Mouse (Mus musculus): ENCODE measurements around the gene Pcmt1. TPM values are rescaled to one million over a fixed set of nuclear protein-coding genes. Genes with fewer than 3 reads are reported as not detected.

Pcmt1 gene
- 10 to 100 TPM; 76.6 to 89.1 (median 83.4) TPM for total RNA-seq (2022)

DNA sequence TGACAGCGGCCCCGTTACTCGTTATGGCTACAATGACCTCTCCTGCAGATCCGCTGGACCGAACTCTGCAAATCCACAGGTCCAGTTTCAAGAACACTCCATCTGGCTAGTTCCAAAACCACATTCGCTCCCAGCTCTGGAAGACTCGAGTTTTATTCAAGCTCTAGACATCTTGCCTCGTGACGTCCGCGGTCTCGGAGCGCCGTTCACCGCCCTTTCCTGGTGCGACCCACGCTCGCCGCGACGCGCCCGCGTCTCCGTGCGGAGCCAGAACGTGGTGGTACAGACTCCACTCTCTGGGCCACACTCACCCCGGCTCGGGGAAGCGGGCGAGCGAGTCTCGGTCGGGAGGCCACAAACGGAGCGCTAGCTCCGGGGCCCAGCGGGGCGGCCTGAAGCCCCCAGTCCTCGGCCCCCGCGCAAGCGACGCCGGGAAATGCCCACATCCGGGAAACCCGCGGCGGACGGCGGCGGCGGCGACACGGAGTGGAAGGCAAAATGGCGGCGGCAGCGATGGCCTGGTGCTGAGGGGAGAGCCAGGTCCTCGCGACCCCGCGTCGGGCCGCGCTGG, at the start of gene Pcmt1, which contains the start of gene Lats1:
Pcmt1 (minus strand) TSS at position 406 of the 571 bp plus-strand sequence.
Lats1 (plus strand) TSS at position 484 of the 571 bp plus-strand sequence.
- peak; percentile 77 for DNase-seq

DNA sequence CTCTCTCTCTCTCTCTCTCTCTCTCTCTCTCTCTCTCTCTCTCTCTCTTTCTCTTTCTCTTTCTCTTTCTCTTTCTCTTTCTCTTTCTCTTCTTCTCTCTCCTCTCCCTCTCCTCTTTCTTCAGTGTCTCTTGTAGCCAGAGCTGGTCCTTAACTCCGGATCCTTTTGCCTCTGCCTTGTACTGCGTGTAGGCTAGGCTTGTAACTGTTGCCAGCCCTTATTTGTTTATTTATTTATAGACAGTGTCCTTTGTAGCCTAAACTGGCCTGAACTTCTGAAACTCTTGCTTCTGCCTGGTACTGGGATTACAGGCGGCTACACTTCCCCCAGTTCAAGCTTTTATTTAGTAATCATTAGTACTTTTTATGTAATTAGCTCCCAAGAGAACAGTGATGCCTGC, 46.1 kb upstream of the Pcmt1 start:
- no peak for DNase-seq

DNA sequence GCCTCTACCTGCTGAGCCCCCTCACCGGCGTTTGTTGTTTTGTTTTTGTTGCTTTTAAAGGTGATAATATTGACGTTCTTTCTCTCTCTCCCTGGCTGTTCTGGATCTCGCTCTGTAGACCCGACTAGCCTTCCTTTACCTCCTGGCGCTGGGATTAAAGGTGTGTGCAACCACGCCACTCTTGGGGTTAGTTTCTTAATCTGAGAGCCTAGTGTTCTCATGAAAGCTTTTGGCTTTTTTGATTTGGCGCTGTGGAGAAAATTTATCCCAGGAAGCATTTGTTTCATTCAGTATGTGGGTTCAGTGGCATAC, 45.5 kb upstream of the Pcmt1 start:
- DNase-seq: no peak

DNA sequence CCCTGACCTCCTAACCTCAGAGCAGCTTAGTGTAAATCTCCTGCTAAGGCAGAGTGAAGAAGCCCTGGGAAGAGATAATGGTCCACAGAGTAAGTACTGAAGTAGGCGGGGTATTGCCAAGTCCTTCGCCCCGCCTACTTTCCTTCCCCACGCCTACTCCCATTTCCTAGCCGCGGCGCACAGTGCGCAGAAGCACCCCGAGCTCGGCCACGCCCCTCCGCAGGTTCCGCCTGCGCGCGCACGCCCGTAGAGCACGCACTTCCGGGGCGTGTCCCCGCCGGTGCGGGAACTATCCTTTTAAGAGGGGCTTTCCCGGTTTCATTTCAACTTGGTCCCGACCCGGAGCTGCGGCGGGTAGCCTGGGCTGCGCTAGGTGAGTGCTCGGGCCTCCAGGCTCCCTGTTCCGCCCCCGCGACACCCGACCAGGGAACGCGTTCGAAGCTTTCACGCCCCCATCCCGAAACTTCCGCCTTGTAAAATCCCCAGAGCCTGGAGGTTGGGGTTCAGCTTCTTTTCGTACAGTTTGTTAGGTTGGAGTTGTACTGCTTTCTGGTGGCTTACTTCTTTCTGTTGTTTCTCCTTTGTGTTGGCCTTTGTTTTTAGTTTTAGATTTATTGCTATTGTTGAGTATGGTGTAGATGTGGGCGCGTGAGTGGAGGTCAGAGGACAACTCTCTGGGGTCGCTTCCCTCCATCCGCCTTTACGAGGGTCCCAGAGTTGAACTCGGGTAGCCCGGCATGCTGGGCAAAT, 45.0 kb upstream of the Pcmt1 start, which contains the start of gene Katna1:
Katna1 (plus strand) TSS at position 250 of the 750 bp plus-strand sequence.
- DNase-seq: peak; percentile 92

DNA sequence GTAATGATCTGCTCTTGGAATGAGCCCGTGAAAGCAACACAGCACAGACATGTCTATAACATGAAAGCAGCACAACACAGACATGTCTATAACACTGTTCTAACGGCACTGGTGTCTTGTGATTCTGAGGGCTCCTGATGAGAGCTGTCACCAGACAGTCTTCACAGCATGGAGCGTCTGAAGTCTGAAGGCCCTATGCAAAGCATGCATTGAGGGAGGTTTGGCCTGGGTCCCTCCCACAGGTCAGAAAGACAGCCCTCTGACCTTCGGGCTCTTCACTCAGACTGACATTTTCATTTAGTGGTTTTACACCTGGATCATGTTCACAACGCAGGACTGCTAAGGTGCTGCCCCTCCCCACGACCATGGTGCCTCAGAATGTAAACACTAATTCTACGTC, 34.1 kb upstream of the Pcmt1 start:
- DNase-seq: no peak

- no peak for DNase-seq
Measured at GRCm38 (mm10) chr10:7712506-7712905, 31.6 kb upstream of the Pcmt1 start.

- DNase-seq: no peak
Measured at GRCm38 (mm10) chr10:7710121-7710520, 29.2 kb upstream of the Pcmt1 start.

GRCm38 (mm10) chr10:7702586-7702985, 21.6 kb upstream of the Pcmt1 start:
- DNase-seq: no peak

GRCm38 (mm10) chr10:7700120-7700519, 19.2 kb upstream of the Pcmt1 start:
- DNase-seq: no peak

DNA sequence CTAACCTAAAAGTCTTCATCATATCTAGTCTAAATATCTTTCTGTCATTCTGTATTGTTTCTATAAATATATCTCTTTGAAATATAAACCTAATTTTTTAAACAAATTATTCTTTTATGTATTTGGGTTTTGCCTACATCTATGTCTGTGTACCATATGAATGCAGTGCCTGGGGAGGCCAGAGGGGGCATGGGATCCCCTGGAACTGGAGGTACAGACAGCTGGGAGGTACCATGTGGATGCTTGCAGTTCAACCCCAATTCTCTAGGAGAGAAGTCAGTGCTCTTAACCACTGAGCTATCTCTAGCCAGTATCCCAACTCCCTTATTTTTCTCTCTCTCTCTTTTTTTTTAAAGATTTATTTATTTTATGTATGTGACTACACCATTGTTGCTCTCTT, 14.3 kb upstream of the Pcmt1 start:
- DNase-seq: no peak

DNA sequence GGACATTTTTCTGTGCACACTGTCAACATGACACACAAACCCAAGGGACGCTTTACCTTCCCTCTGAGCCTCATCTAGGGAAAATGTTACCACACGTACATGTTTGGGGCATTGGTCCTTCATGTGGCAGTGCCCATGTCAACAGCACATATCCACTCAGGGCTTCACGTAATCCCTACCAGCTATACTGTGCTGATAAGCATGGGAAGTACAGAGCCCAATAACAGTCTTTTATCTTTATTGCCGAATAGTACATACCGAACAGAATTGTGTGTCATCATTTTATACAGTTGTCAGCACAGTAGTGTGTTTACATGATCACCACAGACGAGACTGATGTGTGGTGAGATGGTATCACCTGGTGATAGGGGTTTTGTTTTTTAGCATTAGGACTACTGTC, 6.0 kb upstream of the Pcmt1 start:
- no peak for DNase-seq

DNA sequence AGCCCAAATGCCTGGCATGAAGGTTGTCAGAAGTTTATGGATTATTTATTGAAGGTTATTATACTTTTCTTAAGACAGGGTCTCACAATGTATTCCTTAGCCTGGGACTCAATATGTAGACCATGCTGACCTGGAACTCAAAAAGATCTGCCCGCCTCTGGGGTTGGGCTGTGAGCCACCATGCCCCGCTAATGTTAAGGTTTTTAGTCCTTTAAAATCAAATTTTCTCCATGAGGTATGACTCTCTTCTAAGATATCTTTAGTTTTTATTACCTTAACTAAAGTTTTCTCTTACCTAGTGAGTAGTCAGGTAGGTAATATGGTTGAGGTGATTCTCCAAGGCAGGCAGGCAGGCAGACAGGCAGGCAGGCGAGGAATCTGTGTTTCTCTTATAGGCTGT, 1.3 kb upstream of the Pcmt1 start:
- no peak for DNase-seq

- peak; percentile 48 for DNase-seq
Measured at GRCm38 (mm10) chr10:7681343-7682025, 548 bp upstream of the Pcmt1 start.

- no peak for DNase-seq
Measured at GRCm38 (mm10) chr10:7673673-7674072, 7.3 kb downstream of the Pcmt1 start.

DNA sequence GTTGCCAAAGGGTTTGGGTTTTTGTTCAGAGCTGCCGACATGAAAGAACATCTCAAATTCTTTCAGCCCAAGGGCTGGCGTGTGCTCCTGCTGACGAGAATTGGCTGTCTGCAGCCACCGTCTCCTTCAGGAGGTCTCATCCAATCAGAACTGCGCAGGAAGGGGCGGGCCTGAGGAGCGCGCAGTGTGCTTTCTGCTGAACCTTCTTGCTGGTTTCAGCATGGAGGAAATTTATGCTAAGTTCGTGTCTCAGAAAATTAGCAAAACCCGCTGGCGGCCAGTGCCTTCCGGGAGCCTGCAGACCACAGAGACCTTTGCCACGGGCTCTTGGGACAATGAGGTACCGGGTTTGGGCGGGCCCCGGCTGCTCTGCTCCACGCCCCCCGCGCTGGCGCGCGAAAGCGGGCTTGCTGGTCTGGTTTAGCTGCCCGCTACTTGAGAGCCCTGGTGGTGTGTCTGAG, 13.6 kb downstream of the Pcmt1 start, which contains the start of gene Nup43:
Nup43 (plus strand) TSS at position 162 of the 461 bp plus-strand sequence.
- DNase-seq: peak; percentile 85

GRCm38 (mm10) chr10:7664889-7665288, 16.0 kb downstream of the Pcmt1 start:
- no peak for DNase-seq

- DNase-seq: no peak
Measured at GRCm38 (mm10) chr10:7664027-7664526, 16.9 kb downstream of the Pcmt1 start.

DNA sequence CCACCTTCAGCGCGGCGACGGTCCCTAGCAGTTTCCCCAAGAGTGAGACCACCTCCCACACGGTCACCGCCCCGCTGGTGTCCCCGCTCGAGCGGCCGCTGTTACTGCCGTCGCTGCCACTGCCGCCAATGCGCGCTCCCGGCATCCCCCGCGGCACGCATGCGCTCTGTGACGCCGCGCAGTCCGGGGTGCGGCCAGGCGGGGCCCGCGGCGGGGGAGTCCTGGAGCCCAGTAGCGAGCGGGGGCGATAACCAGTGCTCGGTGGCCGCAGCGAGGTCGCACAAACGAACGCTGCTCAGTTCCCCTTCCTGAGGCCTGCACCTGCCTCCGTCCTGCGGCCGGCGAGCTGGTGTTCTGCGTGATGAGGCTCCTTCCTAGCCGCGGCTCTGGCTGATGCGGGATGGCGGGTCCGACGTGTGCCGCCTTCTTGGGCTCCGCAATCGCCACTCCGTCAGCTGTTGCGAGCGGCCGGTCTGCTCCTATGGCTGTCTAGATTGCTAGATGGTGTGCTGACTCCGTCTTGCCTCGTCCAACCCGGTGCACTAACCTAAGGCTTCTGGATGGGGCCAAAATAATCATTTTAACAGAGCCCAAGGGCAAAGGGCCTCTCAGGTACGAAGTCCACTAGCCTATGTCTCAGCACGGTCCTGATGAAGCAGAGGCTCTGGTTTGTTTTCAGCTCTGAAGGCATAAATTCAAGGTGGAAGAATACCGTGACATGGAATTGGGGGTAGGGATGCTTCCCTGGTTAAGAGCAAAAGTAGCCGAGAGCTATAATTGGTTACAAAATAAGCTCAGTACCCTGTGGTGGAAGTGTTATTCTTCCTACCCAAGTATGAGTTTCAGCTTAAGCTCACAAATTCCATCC, 17.5 kb downstream of the Pcmt1 start:
- DNase-seq: peak; percentile 88

DNA sequence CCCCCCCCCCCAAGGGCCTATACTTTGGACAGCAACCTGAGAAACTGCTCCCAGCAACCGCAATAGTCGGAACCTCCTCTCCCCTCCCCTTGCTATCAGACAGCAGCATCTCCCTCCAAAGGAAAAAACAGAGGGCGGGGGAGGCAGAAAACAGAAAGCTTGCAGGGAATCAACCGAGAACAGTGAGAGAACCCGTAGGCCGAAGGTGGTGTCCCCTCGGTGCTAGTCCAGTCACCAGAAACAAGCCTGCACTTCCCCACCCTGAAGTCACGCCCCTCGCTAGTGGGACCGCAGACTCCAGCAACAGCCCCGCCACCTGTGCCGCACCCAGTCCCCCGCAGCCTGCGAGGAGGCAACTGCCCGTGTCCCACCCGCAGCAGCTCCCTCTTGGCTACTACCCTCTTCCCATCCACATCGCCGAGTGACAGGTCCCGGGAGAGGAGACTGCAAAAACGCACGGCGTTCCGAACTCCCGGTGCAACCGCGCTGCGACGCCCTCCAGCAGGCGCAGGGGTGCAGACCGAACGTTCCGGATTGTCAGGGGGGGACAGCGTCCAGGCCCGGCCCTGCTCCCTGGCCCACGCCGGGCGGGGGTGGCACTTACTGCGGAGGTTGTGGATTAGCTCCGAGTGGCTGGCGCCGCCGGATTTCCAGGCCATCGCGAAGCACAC, 18.3 kb downstream of the Pcmt1 start:
- DNase-seq: no peak

DNA sequence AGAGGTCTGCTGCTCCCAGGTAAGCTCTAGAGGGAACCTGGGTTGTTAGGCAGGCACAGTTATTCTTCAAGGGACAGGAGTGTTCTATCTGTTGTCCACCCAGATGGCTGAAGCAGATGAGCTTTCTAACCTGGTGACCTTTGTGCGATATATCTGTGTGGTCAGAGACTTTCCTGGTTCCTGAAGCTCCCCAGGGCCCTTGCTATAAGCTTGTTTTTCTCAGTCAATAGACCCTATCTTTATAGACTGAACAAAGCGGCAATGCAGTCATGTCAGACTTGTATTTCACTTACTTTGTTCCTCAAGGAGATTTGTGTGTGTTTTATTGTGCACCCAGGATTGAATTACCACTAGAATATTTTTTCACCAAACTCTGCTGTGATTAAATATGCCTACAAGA, 29.9 kb downstream of the Pcmt1 start:
- DNase-seq: no peak

DNA sequence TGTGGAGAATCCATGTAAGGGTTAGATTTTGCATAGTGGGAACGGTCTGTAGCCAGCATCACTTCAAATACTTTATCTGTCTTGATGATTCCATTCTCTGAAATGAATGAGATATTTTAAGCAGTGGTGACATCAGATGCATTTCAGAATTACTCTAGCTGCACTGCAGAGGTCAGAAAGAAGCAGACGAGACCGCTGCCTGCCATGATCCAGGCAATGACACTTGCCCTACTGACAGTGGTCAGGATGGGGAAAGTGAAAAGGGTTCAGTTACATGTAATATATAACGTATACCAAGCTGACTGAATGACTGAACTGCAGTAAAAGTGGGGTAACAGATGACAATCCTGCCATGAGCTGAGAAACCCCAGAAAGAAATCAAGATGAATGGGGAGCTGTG, 31.9 kb downstream of the Pcmt1 start:
- no peak for DNase-seq

DNA sequence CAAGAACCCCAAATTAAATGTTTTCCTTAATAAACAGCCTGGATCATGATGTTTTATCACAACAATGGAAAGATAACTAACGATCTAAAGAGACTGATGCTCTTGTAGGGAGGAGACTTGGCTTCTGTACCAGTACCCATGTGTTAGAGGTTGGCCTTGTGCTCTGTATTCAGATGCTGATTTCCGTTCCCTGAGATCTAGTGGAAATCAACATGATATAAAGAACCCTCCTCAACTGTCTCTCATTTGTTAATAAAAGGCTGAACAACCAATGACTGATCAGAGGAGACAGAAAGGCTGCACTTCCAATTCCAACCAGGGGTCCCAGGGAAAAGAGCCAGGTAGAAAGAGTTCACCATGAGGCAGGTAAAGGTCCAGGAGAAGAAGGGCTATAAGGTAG, 35.0 kb downstream of the Pcmt1 start:
- DNase-seq: no peak

Measured in adrenal gland, adult 8-10 months (tissue).